Mouse (Mus musculus): ENCODE data around the gene Mthfd2l. TPM values are rescaled to one million over a fixed set of nuclear protein-coding genes. Genes with fewer than 3 reads are reported as not detected.

The Mthfd2l gene
- polyA plus RNA-seq, 1 experiment from 2014 or later, result 58.7 TPM

DNA sequence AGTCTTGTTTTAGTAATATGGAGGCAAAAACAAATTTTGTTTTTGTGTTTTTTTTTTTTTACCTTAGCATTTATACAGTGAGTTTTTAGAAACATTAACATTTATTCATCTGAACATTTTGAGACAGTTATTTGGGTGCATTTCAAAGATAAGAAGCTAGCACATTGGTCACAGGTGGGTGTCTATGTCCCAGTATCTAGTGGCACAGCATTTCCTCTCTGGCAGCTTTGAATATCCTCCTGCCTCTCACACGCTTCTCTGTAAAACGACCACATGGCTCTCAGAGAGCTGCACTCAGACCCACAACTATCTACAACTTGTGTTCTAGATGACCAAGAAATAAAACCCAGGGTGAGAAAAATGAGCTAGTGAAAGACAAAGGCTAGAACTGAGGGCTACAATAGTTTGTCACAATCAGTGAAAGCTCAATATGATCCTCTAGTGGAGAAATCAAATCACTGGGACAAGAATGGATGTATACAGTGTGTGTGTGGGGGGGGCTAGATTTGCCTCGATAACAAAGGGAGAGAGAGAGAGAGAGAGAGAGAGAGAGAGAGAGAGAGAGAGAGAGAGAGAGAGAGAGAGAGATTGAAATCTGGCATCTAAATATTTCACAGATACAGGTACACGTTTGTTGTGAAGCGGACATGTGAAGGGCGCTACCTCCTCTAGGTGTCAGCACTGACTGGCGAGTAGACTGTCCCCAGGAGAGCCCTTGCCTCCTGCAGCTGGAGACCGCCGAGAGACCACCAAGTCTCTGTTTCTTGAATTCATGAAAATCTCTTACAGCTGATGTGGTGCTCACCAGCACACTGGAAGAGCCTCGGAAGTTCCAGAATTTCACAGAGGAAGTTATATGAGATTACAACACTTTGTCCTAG lies 28.3 kb upstream of the Mthfd2l start:
- peak; percentile 44 for DNase-seq (ENCODE audit: low spot score)
- 12% methylated on average over 10 of the region's 10 CpGs for WGBS
- H3K27me3 ChIP-seq (replicated peaks; ENCODE audit: low read depth, poor library complexity, severe bottlenecking), result peaks cover 22% of the 10 kb centered on the region

DNA sequence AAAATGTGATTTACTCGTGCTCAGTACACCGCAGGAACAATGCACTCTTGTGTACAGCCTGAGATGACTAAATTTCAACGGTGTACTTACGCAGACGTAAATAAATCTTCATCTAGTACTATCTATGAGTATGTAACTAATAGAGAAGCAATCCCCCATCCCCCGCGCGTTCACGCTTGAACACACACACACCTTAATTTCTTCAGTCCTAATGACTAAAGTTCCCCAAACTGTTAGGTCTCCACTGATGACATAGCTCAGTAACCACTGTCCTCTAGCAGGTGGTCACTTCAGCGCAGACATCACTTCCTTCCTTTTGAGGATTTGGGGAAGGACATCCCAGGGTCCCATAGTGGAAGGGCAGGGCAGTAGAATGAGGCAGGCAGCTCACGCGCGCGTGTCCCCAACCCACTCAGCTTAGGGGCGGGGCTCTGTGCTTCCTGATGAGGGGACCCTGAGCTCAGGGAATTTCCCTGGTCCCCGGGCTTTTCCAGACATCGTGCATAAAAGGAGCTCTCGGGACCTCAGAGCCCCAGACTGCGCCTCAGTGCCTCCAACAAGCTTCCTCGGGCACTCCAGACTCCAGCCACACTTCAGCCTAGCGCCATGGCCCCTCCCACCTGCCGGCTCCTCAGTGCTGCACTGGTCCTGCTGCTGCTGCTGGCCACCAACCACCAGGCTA lies 27.4 kb upstream of the Mthfd2l start, which contains the start of gene Cxcl2:
Cxcl2 (plus strand) TSS at position 533 of the 682 bp plus-strand sequence.
- Histone ChIP-seq H3K27me3 (replicated peaks; ENCODE audit: low read depth, poor library complexity, severe bottlenecking) (peaks cover 22% of the 10 kb centered on the region), H3K36me3 (replicated peaks) (no peaks in the 10 kb centered on the region), H3K4me3 (peak within 1 kb of the TSS; percentile 55), H3K4me1 (peaks cover 16% of the 10 kb centered on the region), H3K27ac (replicated peaks) (no peak within 1 kb of the TSS), H3K9me3 (no peaks in the 10 kb centered on the region)
- DNase-seq (ENCODE audit: low spot score), result peak; percentile 23
- WGBS, result 8% methylated on average over 22 of the region's 22 CpGs

More for the DNA sequence above, 28.3 kb upstream of the Mthfd2l start:
- Histone ChIP-seq H3K36me3 (replicated peaks) (no peaks in the 10 kb centered on the region), H3K4me1 (peaks cover 16% of the 10 kb centered on the region), H3K4me3 (peak overlapping the region; percentile 55), H3K9me3 (no peaks in the 10 kb centered on the region), H3K27ac (replicated peaks) (no peak overlapping the region)

- Histone ChIP-seq H3K36me3 (replicated peaks) (no peaks in the 10 kb centered on the region), H3K27ac (replicated peaks) (no peak overlapping the region), H3K27me3 (replicated peaks; ENCODE audit: low read depth, poor library complexity, severe bottlenecking) (peaks cover 12% of the 10 kb centered on the region), H3K4me1 (no peaks in the 10 kb centered on the region), H3K9me3 (no peaks in the 10 kb centered on the region), H3K4me3 (no peak overlapping the region)
- peak; percentile 73 for DNase-seq (ENCODE audit: low spot score)
- 3% methylated on average over 2 of the region's 2 CpGs for WGBS
These were observed 21.9 kb upstream of the Mthfd2l start for GRCm38 (mm10) chr5:90908983-90909382.

GRCm38 (mm10) chr5:90919495-90919894 lies 11.4 kb upstream of the Mthfd2l start:
- DNase-seq (ENCODE audit: low spot score), result no peak
- Histone ChIP-seq H3K9me3 (no peaks in the 10 kb centered on the region), H3K4me1 (no peaks in the 10 kb centered on the region), H3K36me3 (replicated peaks) (no peaks in the 10 kb centered on the region), H3K27me3 (replicated peaks; ENCODE audit: low read depth, poor library complexity, severe bottlenecking) (no peaks in the 10 kb centered on the region), H3K27ac (replicated peaks) (no peak overlapping the region), H3K4me3 (no peak overlapping the region)
- 81% methylated on average over 2 of the region's 2 CpGs for WGBS

GRCm38 (mm10) chr5:90922958-90923357 lies 8.0 kb upstream of the Mthfd2l start:
- H3K4me1 ChIP-seq, result no peaks in the 10 kb centered on the region

GRCm38 (mm10) chr5:90930546-90930945 lies 371 bp upstream of the Mthfd2l start:
- H3K27me3 ChIP-seq (replicated peaks; ENCODE audit: low read depth, poor library complexity, severe bottlenecking), result no peaks in the 10 kb centered on the region
- H3K4me1 ChIP-seq, result peaks cover 11% of the 10 kb centered on the region
- no peaks in the 10 kb centered on the region for H3K9me3 ChIP-seq
- peak overlapping the region; percentile 99 for H3K27ac ChIP-seq (replicated peaks)
- peaks cover 23% of the 10 kb centered on the region for H3K36me3 ChIP-seq (replicated peaks)
- no peak for DNase-seq (ENCODE audit: low spot score)
- WGBS, result 54% methylated on average over 2 of the region's 2 CpGs
- peak overlapping the region; percentile 79 for H3K4me3 ChIP-seq

More at GRCm38 (mm10) chr5:90922958-90923357, 8.0 kb upstream of the Mthfd2l start:
- H3K27me3 ChIP-seq (replicated peaks; ENCODE audit: low read depth, poor library complexity, severe bottlenecking), result no peaks in the 10 kb centered on the region
- no peaks in the 10 kb centered on the region for H3K9me3 ChIP-seq
- H3K4me3 ChIP-seq, result no peak overlapping the region
- 91% methylated on average over 4 of the region's 4 CpGs for WGBS
- no peaks in the 10 kb centered on the region for H3K36me3 ChIP-seq (replicated peaks)
- DNase-seq (ENCODE audit: low spot score), result no peak
- H3K27ac ChIP-seq (replicated peaks), result no peak overlapping the region

DNA sequence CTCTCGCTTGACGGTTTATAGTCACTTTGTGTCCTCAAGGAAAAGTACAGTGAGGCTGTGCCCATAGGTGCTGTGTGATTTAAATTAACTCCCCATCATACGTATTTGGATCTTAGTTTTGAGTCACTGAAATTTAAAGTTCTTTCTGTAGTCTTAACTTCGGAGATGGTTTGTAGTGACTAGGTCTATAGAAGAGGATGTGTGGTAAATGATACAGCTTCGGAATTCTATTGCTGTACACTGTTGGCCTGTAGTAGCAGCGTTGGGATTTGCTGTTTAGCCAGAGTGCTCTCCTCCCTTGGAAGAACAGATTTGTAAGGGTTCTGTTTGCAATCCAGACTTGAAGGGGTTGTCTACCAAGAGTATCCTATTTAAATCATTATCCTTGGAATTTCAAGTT lies 994 bp downstream of the Mthfd2l start:
- peak overlapping the region; percentile 79 for H3K4me3 ChIP-seq
- no peak for DNase-seq (ENCODE audit: low spot score)
- H3K36me3 ChIP-seq (replicated peaks), result peaks cover 36% of the 10 kb centered on the region
- peaks cover 17% of the 10 kb centered on the region for H3K4me1 ChIP-seq
- H3K9me3 ChIP-seq, result no peaks in the 10 kb centered on the region
- no peaks in the 10 kb centered on the region for H3K27me3 ChIP-seq (replicated peaks; ENCODE audit: low read depth, poor library complexity, severe bottlenecking)
- WGBS, result 4% methylated on average over 6 of the region's 6 CpGs
- peak overlapping the region; percentile 99 for H3K27ac ChIP-seq (replicated peaks)

DNA sequence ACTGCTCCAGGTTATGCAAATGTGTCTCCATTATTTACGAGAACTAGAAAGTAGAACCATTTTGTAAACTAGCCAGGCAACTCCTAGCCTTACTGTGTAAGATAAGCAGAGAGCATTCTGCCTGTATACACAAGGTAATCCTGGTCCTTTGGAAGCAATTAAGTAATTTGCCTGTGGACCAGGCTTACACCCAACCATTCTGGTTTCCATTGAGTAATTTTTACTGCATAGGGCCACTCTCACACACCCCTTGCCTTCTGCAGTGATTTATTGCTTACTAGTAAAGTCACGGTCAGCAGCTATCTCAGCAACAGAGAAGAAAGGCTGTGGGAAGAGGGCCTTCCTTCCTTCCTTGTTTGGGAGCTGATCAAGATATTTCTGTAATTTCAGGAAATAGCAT lies 5.8 kb downstream of the Mthfd2l start:
- Histone ChIP-seq H3K4me1 (peaks cover 13% of the 10 kb centered on the region), H3K27me3 (replicated peaks; ENCODE audit: low read depth, poor library complexity, severe bottlenecking) (no peaks in the 10 kb centered on the region), H3K9me3 (no peaks in the 10 kb centered on the region), H3K27ac (replicated peaks) (no peak overlapping the region), H3K36me3 (replicated peaks) (peaks cover 46% of the 10 kb centered on the region), H3K4me3 (no peak overlapping the region)
- WGBS, result 80% methylated on average over 2 of the region's 2 CpGs
- no peak for DNase-seq (ENCODE audit: low spot score)

- no peak for DNase-seq (ENCODE audit: low spot score)
- WGBS, result 83% methylated on average over 2 of the region's 2 CpGs
- H3K4me1 ChIP-seq, result no peaks in the 10 kb centered on the region
- H3K27ac ChIP-seq (replicated peaks), result no peak overlapping the region
- H3K9me3 ChIP-seq, result no peaks in the 10 kb centered on the region
- H3K36me3 ChIP-seq (replicated peaks), result peaks cover 11% of the 10 kb centered on the region
- no peaks in the 10 kb centered on the region for H3K27me3 ChIP-seq (replicated peaks; ENCODE audit: low read depth, poor library complexity, severe bottlenecking)
- no peak overlapping the region for H3K4me3 ChIP-seq
These were observed 14.5 kb downstream of the Mthfd2l start for GRCm38 (mm10) chr5:90945453-90945852.

DNA sequence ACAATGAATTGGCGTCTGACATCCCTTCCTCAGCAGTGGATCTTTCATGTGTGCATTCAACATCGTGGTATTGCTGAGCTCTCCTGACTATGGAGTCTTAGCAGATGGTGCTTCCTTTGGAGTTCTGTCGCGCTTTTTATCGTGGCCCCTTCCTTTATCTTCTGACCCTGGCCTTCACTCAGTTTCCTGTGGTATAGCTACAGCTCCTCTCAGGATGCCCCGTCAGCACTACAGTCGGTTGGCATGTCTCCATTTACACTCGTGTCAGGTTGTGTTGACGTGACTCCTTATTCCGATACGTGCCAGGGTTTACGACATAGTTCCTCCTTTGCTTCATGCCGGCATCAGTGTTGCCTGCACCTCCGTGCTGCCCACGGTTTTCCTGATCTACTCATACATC lies 18.6 kb downstream of the Mthfd2l start:
- Histone ChIP-seq H3K4me3 (no peak overlapping the region), H3K27me3 (replicated peaks; ENCODE audit: low read depth, poor library complexity, severe bottlenecking) (no peaks in the 10 kb centered on the region), H3K36me3 (replicated peaks) (peaks cover 10% of the 10 kb centered on the region; the same call in 1 of the 2 replicates), H3K4me1 (no peaks in the 10 kb centered on the region), H3K27ac (replicated peaks) (no peak overlapping the region), H3K9me3 (no peaks in the 10 kb centered on the region)
- DNase-seq (ENCODE audit: low spot score), result no peak
- WGBS, result 93% methylated on average over 15 of the region's 15 CpGs

DNA sequence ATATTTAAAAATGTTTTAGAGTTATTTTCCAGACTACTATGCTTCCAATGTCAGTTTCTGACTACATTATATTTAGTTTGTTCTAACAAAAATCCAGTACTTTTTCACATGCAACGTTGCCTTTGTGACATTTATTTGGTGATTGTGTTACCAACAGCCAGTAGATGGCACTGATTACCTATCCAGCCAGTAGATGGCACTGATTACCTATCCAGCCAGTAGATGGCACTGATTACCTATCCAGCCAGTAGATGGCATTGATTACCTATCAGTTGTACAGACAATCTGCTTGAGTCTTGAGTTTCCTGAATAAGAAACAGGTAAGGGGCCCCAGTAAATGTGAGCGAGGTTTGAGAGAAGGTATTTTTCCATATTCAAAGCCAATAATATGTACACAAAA lies 20.6 kb downstream of the Mthfd2l start:
- DNase-seq (ENCODE audit: low spot score), result no peak
- H3K27me3 ChIP-seq (replicated peaks; ENCODE audit: low read depth, poor library complexity, severe bottlenecking), result no peaks in the 10 kb centered on the region
- H3K36me3 ChIP-seq (replicated peaks), result peaks cover 10% of the 10 kb centered on the region; the same call in 1 of the 2 replicates
- no peaks in the 10 kb centered on the region for H3K4me1 ChIP-seq
- WGBS, result 39% methylated on average over 2 of the region's 2 CpGs
- H3K27ac ChIP-seq (replicated peaks), result no peak overlapping the region
- no peak overlapping the region for H3K4me3 ChIP-seq
- H3K9me3 ChIP-seq, result no peaks in the 10 kb centered on the region

DNA sequence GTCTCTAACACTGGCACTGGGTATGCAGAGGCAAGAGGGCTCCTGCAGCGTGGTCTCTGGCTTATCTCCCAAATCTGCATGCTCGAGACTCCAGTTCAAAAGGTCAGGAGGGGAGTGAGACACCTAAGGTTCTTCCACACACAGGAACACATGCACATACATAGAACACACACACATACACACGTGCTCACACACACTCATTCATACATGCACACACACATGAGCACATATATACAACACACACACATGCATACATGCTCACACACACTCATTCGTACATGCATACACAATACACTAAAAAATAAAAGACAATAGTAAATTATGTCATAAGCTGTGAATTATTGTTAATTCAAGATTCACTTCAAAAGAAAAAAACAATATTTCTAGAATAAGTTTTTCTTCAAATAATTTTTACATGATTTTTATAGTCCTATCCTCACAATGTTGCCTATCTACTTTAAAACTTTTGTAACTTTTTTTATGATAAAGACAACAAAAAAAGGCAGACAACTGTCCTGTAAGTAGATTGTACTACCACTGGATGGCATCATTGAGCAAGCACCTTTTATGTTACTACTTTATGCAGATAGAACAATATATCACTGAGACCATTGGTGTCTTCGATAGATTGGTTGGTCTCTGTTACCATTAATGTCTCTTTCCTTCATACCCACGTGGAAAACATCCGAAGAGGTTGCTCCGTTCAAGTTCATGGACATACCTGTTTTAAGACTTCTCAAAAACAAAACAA lies 22.0 kb downstream of the Mthfd2l start:
- no peak overlapping the region for H3K4me3 ChIP-seq
- no peaks in the 10 kb centered on the region for H3K4me1 ChIP-seq
- no peaks in the 10 kb centered on the region for H3K27me3 ChIP-seq (replicated peaks; ENCODE audit: low read depth, poor library complexity, severe bottlenecking)
- DNase-seq (ENCODE audit: low spot score), result no peak
- no peaks in the 10 kb centered on the region for H3K9me3 ChIP-seq
- H3K36me3 ChIP-seq (replicated peaks), result peaks cover 7% of the 10 kb centered on the region; the same call in 1 of the 2 replicates
- 83% methylated on average over 8 of the region's 8 CpGs for WGBS
- no peak overlapping the region for H3K27ac ChIP-seq (replicated peaks)
